Mouse (Mus musculus) left cerebral cortex, adult 2 months (tissue): ENCODE results near the gene Crcp. TPM values are rescaled to one million over a fixed set of nuclear protein-coding genes. Genes with fewer than 3 reads are reported as not detected.

ENCODE experiments used
- DNase-seq, 2 experiments: peaks; one replicate each; pipeline ENCODE4 v3.0.0; 2021 to 2022; ENCODE audit warnings: low spot score in 2 of 2, mixed read lengths in 1 of 2; ENCODE audit errors: extremely low spot score in 1 of 2
- H3K27ac ChIP-seq: fragments of 200-600 bp; 2 replicates; pipeline ENCODE4 v1.8.1; 2022
- H3K4me3 ChIP-seq: fragments of 200-600 bp; 2 replicates; pipeline ENCODE4 v1.8.1; 2022
- CTCF ChIP-seq: fragments of 200-600 bp; IDR thresholded peaks from 2 replicates; pipeline ENCODE4 v1.8.1; 2022; ENCODE audit warnings: antibody characterized with exemption, mild to moderate bottlenecking, moderate library complexity
- intact Hi-C: fragments of 180-260 bp; cut with DNase I; formaldehyde crosslinking; loops from one replicate; pipeline ENCODE4 v1.15.1; 2025
- long read RNA-seq, 2 experiments: library from polyadenylated mRNA; stranded (forward); transcript quantifications; one replicate each; pipeline ENCODE4 v2.0.0; 2021; ENCODE audit warnings: borderline mapping rate in 2 of 2
- total RNA-seq, 2 experiments: library from RNA; stranded (reverse); gene quantifications; 2 replicates each; pipeline ENCODE4 v1.2.3; 2021

The Crcp gene
- total RNA-seq, result 10 to 100 TPM; 30.2 to 30.8 TPM
- long read RNA-seq, experiment 1, transcript Crcp-201 (6 exons, 1,492 nt), result major isoform, 13 of 30 reads
- long read RNA-seq, experiment 1, transcript Crcp-202 (6 exons, 669 nt), result minor isoform, 6 of 30 reads
- long read RNA-seq, experiment 1, partial matches to known transcripts, result 2 of 30 reads
- long read RNA-seq, experiment 1, other reads (novel, unspliced or antisense), result 7 of 30 reads
- long read RNA-seq, experiment 2, transcript Crcp-201 (6 exons, 1,492 nt), result major isoform, 7 of 17 reads
- long read RNA-seq, experiment 2, transcript Crcp-202 (6 exons, 669 nt), result minor isoform, 6 of 17 reads
- long read RNA-seq, experiment 2, partial matches to known transcripts, result 1 of 17 reads
- long read RNA-seq, experiment 2, other reads (novel, unspliced or antisense), result 2 of 17 reads

GRCm38 (mm10) chr5:130029142-130029897 lies at the start of gene Crcp, which contains the start of gene Asl:
TSS of gene Crcp (plus strand) at chr5:130029290.
TSS of gene Asl (minus strand) at chr5:130029247.
- peak within 1 kb of the TSS; percentile 73 for H3K4me3 ChIP-seq
- no peak for TF ChIP-seq CTCF
- DNase-seq, result peak; percentile 87 to 91
- H3K27ac ChIP-seq, result peak within 1 kb of the TSS; percentile 92
- intact Hi-C loops, result loop anchor here (5.0 kb wide), 1 partner anchor 113 kb away; the partner anchor contains the start of gene Kctd7

DNA sequence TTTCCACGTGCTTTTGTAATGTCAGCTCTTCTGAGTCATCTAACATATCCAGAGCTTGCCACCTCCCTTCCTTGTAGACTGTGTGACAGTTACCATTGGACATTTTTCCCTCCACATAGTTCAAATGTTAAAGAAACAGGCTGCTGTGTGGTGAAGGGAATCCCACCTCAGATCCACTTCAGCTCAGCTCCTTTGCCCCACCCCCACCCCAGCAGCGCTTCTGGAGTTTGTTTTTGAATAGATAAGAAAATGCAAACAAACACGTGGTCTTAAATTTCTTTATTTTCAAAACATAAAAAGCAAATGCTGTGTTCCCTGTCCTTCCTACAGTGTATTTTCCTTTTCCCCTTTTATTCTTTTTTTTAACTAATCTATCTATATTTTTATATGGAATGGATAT lies 48.9 kb upstream of the Crcp start:
- Histone ChIP-seq H3K4me3 (no peak overlapping the region), H3K27ac (no peak overlapping the region)
- DNase-seq, result no peak
- no peak for TF ChIP-seq CTCF
- intact Hi-C loops, result no loop called here

GRCm38 (mm10) chr5:129989376-129989775 lies 39.7 kb upstream of the Crcp start:
- no peak overlapping the region for H3K27ac ChIP-seq
- no peak for DNase-seq
- no peak overlapping the region for H3K4me3 ChIP-seq
- TF ChIP-seq CTCF, result no peak
- intact Hi-C loops, result no loop called here

DNA sequence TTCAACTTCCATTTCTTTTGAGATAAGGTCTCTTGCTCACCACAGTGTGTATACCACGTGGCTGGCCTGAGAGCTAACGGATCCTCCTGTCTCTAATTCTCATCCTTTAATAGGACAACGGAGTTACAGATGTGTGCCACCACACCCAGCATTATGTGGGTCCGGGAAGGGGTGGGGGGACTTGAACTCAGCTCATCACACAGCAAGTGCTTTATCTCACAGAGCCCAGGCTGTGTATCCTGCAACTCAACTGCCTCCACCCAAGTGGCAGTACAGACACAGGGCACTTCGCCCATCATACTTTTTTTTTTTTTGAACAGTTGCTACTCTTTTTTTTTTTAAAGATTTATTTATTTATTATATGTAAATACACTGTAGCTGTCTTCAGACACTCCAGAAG lies 37.2 kb upstream of the Crcp start:
- TF ChIP-seq CTCF, result no peak
- no peak overlapping the region for H3K4me3 ChIP-seq
- no peak for DNase-seq
- intact Hi-C loops, result no loop called here
- H3K27ac ChIP-seq, result no peak overlapping the region

- Histone ChIP-seq H3K4me3 (no peak overlapping the region), H3K27ac (no peak overlapping the region)
- intact Hi-C loops, result no loop called here
- DNase-seq, result no peak
- no peak for TF ChIP-seq CTCF
Measured at GRCm38 (mm10) chr5:129993374-129993773, 35.7 kb upstream of the Crcp start.

- H3K27ac ChIP-seq, result no peak overlapping the region
- no peak for DNase-seq
- H3K4me3 ChIP-seq, result no peak overlapping the region
- TF ChIP-seq CTCF, result no peak
- intact Hi-C loops, result no loop called here
Measured at GRCm38 (mm10) chr5:129994989-129995388, 34.1 kb upstream of the Crcp start.

- no peak overlapping the region for H3K4me3 ChIP-seq
- intact Hi-C loops, result no loop called here
- H3K27ac ChIP-seq, result no peak overlapping the region
- no peak for DNase-seq
- peak; percentile 7; the same call in 1 of the 2 replicates for TF ChIP-seq CTCF
Measured at GRCm38 (mm10) chr5:129997700-129998099, 31.4 kb upstream of the Crcp start.

GRCm38 (mm10) chr5:129999097-129999496 lies 30.0 kb upstream of the Crcp start:
- intact Hi-C loops, result no loop called here
- peak; percentile 81 for TF ChIP-seq CTCF
- Histone ChIP-seq H3K27ac (no peak overlapping the region), H3K4me3 (no peak overlapping the region)
- peak; percentile 47 to 60 for DNase-seq

GRCm38 (mm10) chr5:130000735-130001134 lies 28.4 kb upstream of the Crcp start:
- H3K4me3 ChIP-seq, result no peak overlapping the region
- DNase-seq, result no peak
- intact Hi-C loops, result no loop called here
- TF ChIP-seq CTCF, result no peak
- H3K27ac ChIP-seq, result no peak overlapping the region

DNA sequence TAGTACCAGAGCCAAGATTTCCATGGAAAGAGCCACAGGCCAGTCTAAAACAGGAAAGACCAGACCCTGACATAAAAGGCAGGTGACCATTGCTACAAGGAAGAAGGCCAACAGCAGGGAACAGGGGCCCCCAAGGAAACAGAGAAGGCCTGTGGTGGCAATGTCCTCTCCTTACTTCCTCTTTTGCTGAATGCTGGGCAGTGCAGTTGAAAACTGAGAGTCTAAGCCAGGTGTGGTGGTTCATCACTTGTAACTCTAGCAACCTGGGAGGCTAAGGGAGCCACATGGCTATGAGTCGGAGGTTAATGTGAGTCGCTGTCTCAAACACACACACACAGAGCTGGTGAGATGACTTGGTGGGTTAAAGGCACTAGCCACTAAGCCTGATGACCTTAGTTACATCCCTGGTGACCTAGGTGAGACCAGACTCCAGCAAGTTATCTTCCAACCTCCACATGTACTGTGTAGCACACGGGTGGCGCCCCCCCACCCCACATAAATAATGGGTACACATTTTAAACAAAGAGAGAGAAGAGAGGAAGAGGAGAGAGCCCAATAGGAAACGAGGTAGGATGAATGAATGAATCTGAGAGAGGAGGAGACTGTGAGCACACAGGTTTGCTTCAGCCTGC lies 27.6 kb upstream of the Crcp start:
- Histone ChIP-seq H3K27ac (no peak overlapping the region), H3K4me3 (no peak overlapping the region)
- DNase-seq, result no peak
- intact Hi-C loops, result no loop called here
- TF ChIP-seq CTCF, result no peak

- H3K27ac ChIP-seq, result peak within 1 kb of the TSS; percentile 73
- intact Hi-C loops, result no loop called here
- H3K4me3 ChIP-seq, result peak within 1 kb of the TSS; percentile 71
- no peak for TF ChIP-seq CTCF
- DNase-seq, result peak; percentile 60 to 66
Measured at GRCm38 (mm10) chr5:130002301-130003146, 26.6 kb upstream of the Crcp start, which contains the start of gene Gusb. TSS of gene Gusb (minus strand) at chr5:130003049.
